Mouse (Mus musculus): ENCODE results near the gene Lce1a2. TPM values are rescaled to one million over a fixed set of nuclear protein-coding genes. Genes with fewer than 3 reads are reported as not detected.

Lce1a2 gene
- polyA plus RNA-seq (2012; fragmentation: generic; extraction: Trizol) = not detected

- no peaks in the 10 kb centered on the region for H3K79me2 ChIP-seq (ENCODE audit: control insufficient read depth, insufficient read depth)
- H3K36me3 ChIP-seq (ENCODE audit: control insufficient read depth, insufficient read depth) = no peaks in the 10 kb centered on the region
- no peak within 1 kb of the TSS for H3ac ChIP-seq (ENCODE audit: control insufficient read depth, insufficient read length)
- TF ChIP-seq TCF3 (IDR thresholded peaks at IDR 0.05; ENCODE audit: insufficient read length, low read depth) = no peak
- TF ChIP-seq MYOD1 (IDR thresholded peaks at IDR 0.05; ENCODE audit: control insufficient read depth in 1 of 3, insufficient read length in 2 of 3, low read depth in 2 of 3) = no peak
- TF ChIP-seq REST (IDR thresholded peaks at IDR 0.05; ENCODE audit: insufficient read depth, insufficient read length) = no peak
- TF ChIP-seq MYOG (IDR thresholded peaks at IDR 0.05; ENCODE audit: control insufficient read depth in 1 of 3, insufficient read depth in 1 of 3, insufficient read length in 2 of 3, low read depth in 2 of 3) = no peak
- TF ChIP-seq POLR2AphosphoS2 (IDR thresholded peaks at IDR 0.05; ENCODE audit: insufficient read length, low read depth) = no peak
- no peak for TF ChIP-seq USF1 (IDR thresholded peaks at IDR 0.05; ENCODE audit: low read depth)
- TF ChIP-seq POLR2A (IDR thresholded peaks at IDR 0.05; ENCODE audit: insufficient read length, low read depth) = no peak
- no peak for TF ChIP-seq TCF12 (IDR thresholded peaks at IDR 0.05; ENCODE audit: insufficient read depth, poor library complexity, severe bottlenecking)
- no peak for TF ChIP-seq E2F4 (IDR thresholded peaks at IDR 0.05; ENCODE audit: insufficient read depth)
- no peak for TF ChIP-seq MAX (IDR thresholded peaks at IDR 0.05; ENCODE audit: low read depth)
- TF ChIP-seq CEBPB (IDR thresholded peaks at IDR 0.05; ENCODE audit: insufficient read depth, poor library complexity, severe bottlenecking) = no peak
- no peak for TF ChIP-seq SRF (IDR thresholded peaks at IDR 0.05; ENCODE audit: control insufficient read depth, insufficient read length, low read depth)
- H3K4me3 ChIP-seq = no peak within 1 kb of the TSS
- no peaks in the 10 kb centered on the region for H3K27me3 ChIP-seq (ENCODE audit: control insufficient read depth, insufficient read depth, insufficient read length)
- no peak within 1 kb of the TSS for H3K4me2 ChIP-seq (ENCODE audit: low read depth)
These were observed at the start of gene Lce1a2 for GRCm38 (mm10) chr3:92670215-92670614. TSS of gene Lce1a2 (minus strand) at chr3:92670315.

- H3K36me3 ChIP-seq (ENCODE audit: control insufficient read depth, insufficient read depth) = no peaks in the 10 kb centered on the region
- H3K4me3 ChIP-seq = no peak overlapping the region
- H3K27me3 ChIP-seq (ENCODE audit: control insufficient read depth, insufficient read depth, insufficient read length) = no peaks in the 10 kb centered on the region
- no peak overlapping the region for H3K4me2 ChIP-seq (ENCODE audit: low read depth)
- no peak overlapping the region for H3ac ChIP-seq (ENCODE audit: control insufficient read depth, insufficient read length)
- no peaks in the 10 kb centered on the region for H3K79me2 ChIP-seq (ENCODE audit: control insufficient read depth, insufficient read depth)
- TF ChIP-seq TCF3 (IDR thresholded peaks at IDR 0.05; ENCODE audit: insufficient read length, low read depth) = no peak
- TF ChIP-seq REST (IDR thresholded peaks at IDR 0.05; ENCODE audit: insufficient read depth, insufficient read length) = no peak
- no peak for TF ChIP-seq POLR2A (IDR thresholded peaks at IDR 0.05; ENCODE audit: insufficient read length, low read depth)
- TF ChIP-seq E2F4 (IDR thresholded peaks at IDR 0.05; ENCODE audit: insufficient read depth) = no peak
- TF ChIP-seq MYOD1 (IDR thresholded peaks at IDR 0.05; ENCODE audit: control insufficient read depth in 1 of 3, insufficient read length in 2 of 3, low read depth in 2 of 3) = no peak
- no peak for TF ChIP-seq TCF12 (IDR thresholded peaks at IDR 0.05; ENCODE audit: insufficient read depth, poor library complexity, severe bottlenecking)
- no peak for TF ChIP-seq USF1 (IDR thresholded peaks at IDR 0.05; ENCODE audit: low read depth)
- TF ChIP-seq MYOG (IDR thresholded peaks at IDR 0.05; ENCODE audit: control insufficient read depth in 1 of 3, insufficient read depth in 1 of 3, insufficient read length in 2 of 3, low read depth in 2 of 3) = no peak
- no peak for TF ChIP-seq POLR2AphosphoS2 (IDR thresholded peaks at IDR 0.05; ENCODE audit: insufficient read length, low read depth)
- TF ChIP-seq MAX (IDR thresholded peaks at IDR 0.05; ENCODE audit: low read depth) = no peak
- no peak for TF ChIP-seq CEBPB (IDR thresholded peaks at IDR 0.05; ENCODE audit: insufficient read depth, poor library complexity, severe bottlenecking)
- TF ChIP-seq SRF (IDR thresholded peaks at IDR 0.05; ENCODE audit: control insufficient read depth, insufficient read length, low read depth) = no peak
These were observed 45.0 kb upstream of the Lce1a2 start for GRCm38 (mm10) chr3:92715122-92715521.

- Histone ChIP-seq H3ac (ENCODE audit: control insufficient read depth, insufficient read length) (no peak within 1 kb of the TSS), H3K36me3 (ENCODE audit: control insufficient read depth, insufficient read depth) (no peaks in the 10 kb centered on the region)
- TF ChIP-seq REST (IDR thresholded peaks at IDR 0.05; ENCODE audit: insufficient read depth, insufficient read length) (no peak), TCF3 (IDR thresholded peaks at IDR 0.05; ENCODE audit: insufficient read length, low read depth) (no peak), E2F4 (IDR thresholded peaks at IDR 0.05; ENCODE audit: insufficient read depth) (no peak), MYOG (IDR thresholded peaks at IDR 0.05; ENCODE audit: control insufficient read depth in 1 of 3, insufficient read depth in 1 of 3, insufficient read length in 2 of 3, low read depth in 2 of 3) (no peak), USF1 (IDR thresholded peaks at IDR 0.05; ENCODE audit: low read depth) (no peak), POLR2AphosphoS2 (IDR thresholded peaks at IDR 0.05; ENCODE audit: insufficient read length, low read depth) (no peak), CEBPB (IDR thresholded peaks at IDR 0.05; ENCODE audit: insufficient read depth, poor library complexity, severe bottlenecking) (no peak), SRF (IDR thresholded peaks at IDR 0.05; ENCODE audit: control insufficient read depth, insufficient read length, low read depth) (no peak), TCF12 (IDR thresholded peaks at IDR 0.05; ENCODE audit: insufficient read depth, poor library complexity, severe bottlenecking) (no peak)
These were observed 38.9 kb upstream of the Lce1a2 start, which contains the start of gene Lce1e for GRCm38 (mm10) chr3:92708974-92709373. TSS of gene Lce1e (minus strand) at chr3:92709074.

GRCm38 (mm10) chr3:92694613-92695012 is 24.5 kb upstream of the Lce1a2 start:
- Histone ChIP-seq H3K27me3 (ENCODE audit: control insufficient read depth, insufficient read depth, insufficient read length) (no peaks in the 10 kb centered on the region), H3K79me2 (ENCODE audit: control insufficient read depth, insufficient read depth) (no peaks in the 10 kb centered on the region)
- TF ChIP-seq E2F4 (IDR thresholded peaks at IDR 0.05; ENCODE audit: insufficient read depth) (no peak), MYOD1 (IDR thresholded peaks at IDR 0.05; ENCODE audit: control insufficient read depth in 1 of 3, insufficient read length in 2 of 3, low read depth in 2 of 3) (no peak), MAX (IDR thresholded peaks at IDR 0.05; ENCODE audit: low read depth) (no peak), REST (IDR thresholded peaks at IDR 0.05; ENCODE audit: insufficient read depth, insufficient read length) (no peak), MYOG (IDR thresholded peaks at IDR 0.05; ENCODE audit: control insufficient read depth in 1 of 3, insufficient read depth in 1 of 3, insufficient read length in 2 of 3, low read depth in 2 of 3) (no peak), USF1 (IDR thresholded peaks at IDR 0.05; ENCODE audit: low read depth) (no peak), POLR2A (IDR thresholded peaks at IDR 0.05; ENCODE audit: insufficient read length, low read depth) (no peak), SRF (IDR thresholded peaks at IDR 0.05; ENCODE audit: control insufficient read depth, insufficient read length, low read depth) (no peak), CEBPB (IDR thresholded peaks at IDR 0.05; ENCODE audit: insufficient read depth, poor library complexity, severe bottlenecking) (no peak), POLR2AphosphoS2 (IDR thresholded peaks at IDR 0.05; ENCODE audit: insufficient read length, low read depth) (no peak), TCF12 (IDR thresholded peaks at IDR 0.05; ENCODE audit: insufficient read depth, poor library complexity, severe bottlenecking) (no peak), TCF3 (IDR thresholded peaks at IDR 0.05; ENCODE audit: insufficient read length, low read depth) (no peak)

More at GRCm38 (mm10) chr3:92708974-92709373, 38.9 kb upstream of the Lce1a2 start, which contains the start of gene Lce1e:
- Histone ChIP-seq H3K4me3 (no peak within 1 kb of the TSS), H3K27me3 (ENCODE audit: control insufficient read depth, insufficient read depth, insufficient read length) (no peaks in the 10 kb centered on the region), H3K4me2 (ENCODE audit: low read depth) (no peak within 1 kb of the TSS), H3K79me2 (ENCODE audit: control insufficient read depth, insufficient read depth) (no peaks in the 10 kb centered on the region)

More at GRCm38 (mm10) chr3:92694613-92695012, 24.5 kb upstream of the Lce1a2 start:
- no peak overlapping the region for H3K4me2 ChIP-seq (ENCODE audit: low read depth)
- H3ac ChIP-seq (ENCODE audit: control insufficient read depth, insufficient read length) = no peak overlapping the region
- H3K4me3 ChIP-seq = no peak overlapping the region
- H3K36me3 ChIP-seq (ENCODE audit: control insufficient read depth, insufficient read depth) = no peaks in the 10 kb centered on the region

Measured in myocyte (in vitro differentiated cells).